Mouse (Mus musculus): ENCODE measurements around the gene Ahctf1. TPM values are rescaled to one million over a fixed set of nuclear protein-coding genes. Genes with fewer than 3 reads are reported as not detected.
A peak's percentile ranks its signal among the peaks of the same experiment; 100 is the strongest.
"Not testable (repeated sequence)": the region's sequence is repeated elsewhere in the genome, so short reads cannot be mapped to it uniquely, and the experiment has no call there.

Ahctf1 gene
- 10 to 100 TPM; 19.4 to 21.8 TPM for total RNA-seq (2021)

DNA sequence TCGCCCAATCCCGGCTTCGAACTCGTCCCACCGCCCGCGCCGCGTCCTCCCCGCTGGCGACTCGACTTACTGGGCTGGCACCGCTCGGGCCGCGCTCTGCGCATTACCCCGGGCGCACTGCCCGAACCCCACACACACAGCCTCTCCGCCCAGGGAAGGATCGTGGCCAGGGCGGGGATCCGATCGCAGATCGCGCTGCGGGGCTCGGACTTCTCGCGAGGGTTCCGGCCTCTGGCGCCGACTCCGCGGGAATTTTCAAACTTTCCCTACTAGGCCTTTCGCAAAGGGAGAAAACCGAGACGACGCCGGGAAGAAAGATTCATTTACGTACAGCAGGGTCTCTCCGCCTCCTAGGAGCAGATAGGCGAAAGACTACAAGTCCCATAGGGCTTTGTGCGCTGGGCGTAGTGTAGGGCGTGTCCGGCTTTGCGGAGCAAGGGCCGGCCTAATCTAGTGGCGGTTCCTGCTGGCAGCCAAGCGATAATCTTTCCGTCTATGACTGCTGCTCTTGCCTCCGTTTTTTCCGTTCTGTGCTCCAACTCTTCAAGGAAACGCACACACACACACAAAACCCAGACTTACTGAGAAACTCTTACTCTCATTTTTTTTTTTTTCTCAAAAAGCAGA is at the start of gene Ahctf1:
Ahctf1 (minus strand) TSS at position 168 of the 627 bp plus-strand sequence.
- peak; percentile 98 to 99 for DNase-seq
- intact Hi-C loops (cut with DNase I): loop anchor here (2.0 to 10.0 kb wide), 2 partner anchors 41 to 259 kb away; partner anchors contain the start of genes Cnst and Tfb2m

DNA sequence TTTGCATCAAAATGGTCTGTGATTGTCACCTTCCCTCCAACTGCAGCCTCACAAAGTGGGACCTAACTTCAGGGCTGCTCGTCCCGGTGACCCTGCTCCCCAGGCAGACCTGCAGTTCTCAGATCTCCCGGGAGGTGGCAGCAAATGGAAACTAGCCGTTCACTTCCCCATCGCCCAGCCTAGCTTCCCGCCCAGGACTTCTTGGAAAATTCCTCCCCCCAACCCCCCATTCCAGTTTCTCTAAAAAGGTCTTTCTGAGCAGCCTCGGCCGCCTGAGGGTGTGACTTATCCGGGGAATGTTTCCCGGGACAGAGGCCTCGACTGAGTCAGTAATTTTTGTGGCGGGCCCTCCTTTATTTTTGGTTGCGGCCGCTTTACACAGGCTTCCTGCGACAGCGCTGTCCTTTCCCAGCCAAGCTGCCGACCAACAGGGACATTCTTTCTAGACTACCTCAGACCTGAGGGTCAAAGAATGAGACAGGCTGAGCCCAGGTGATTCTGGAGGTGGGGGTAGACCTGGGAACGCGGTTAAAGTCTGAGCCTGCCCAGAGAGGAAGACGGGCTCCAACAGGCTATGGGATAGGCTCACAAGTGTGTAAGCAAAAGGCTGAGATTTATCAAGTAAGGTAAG is 44.4 kb upstream of the Ahctf1 start:
- intact Hi-C loops (cut with DNase I): loop anchor here (10.0 kb wide), 1 partner anchor 203 kb away; no protein-coding TSS in a partner anchor
- peak; percentile 92 to 97 for DNase-seq

DNA sequence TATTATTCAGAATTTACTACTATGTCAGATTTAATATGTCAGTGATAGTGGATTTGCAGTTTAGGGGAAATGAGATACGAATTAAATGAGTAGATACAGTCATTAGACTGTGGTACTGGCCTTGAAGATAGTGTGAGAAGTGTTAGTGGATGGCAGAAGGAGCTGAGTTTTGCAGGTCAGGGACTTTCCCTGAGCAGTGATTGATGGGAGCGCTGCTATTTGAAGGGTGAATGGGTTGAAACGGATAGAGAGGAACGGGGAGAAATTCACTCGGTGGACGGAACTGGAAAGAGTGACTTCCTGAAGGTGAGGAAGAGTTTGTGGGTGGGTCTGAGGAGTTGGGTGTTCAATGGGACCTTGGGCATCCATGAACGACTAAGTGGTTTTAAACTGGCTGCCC is 43.7 kb upstream of the Ahctf1 start:
- DNase-seq: no peak
- intact Hi-C loops (cut with DNase I): loop anchor here (10.0 kb wide), 1 partner anchor 202 kb away; no protein-coding TSS in a partner anchor

DNA sequence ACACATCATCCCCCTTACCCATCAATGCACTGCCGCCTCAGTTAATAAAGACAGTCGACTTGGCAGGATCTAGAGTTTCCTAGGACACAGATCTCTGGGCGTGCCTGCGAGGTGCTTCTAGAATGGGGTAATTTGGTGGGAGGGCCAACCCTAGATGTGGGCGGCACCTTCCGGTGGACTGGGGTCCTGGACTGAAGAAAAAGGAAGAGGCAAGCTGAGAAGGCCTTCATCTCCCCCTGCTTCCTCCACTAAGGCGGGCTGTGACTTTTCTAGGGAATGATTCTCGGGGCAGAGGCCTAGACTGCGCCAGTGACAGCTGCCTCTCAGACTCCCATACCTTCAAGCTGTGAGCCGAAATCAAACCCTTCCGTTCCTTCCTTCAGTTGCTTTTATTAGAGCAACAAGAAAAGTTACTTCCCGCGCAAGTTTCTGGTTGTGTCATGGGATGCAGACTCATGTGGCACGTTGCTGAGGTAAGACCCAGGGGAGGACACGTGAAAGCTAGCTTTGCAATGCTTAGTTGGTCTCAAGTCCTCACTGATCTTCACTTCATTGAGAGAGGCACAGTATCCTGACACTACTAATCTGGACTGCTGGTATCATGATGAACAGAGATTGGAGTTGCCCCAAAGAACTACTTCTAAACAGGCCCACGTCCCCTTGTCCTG is 42.5 kb upstream of the Ahctf1 start:
- DNase-seq: no peak
- intact Hi-C loops (cut with DNase I): loop anchor here (2.0 to 10.0 kb wide), 2 partner anchors 41 to 201 kb away; no protein-coding TSS in a partner anchor

DNA sequence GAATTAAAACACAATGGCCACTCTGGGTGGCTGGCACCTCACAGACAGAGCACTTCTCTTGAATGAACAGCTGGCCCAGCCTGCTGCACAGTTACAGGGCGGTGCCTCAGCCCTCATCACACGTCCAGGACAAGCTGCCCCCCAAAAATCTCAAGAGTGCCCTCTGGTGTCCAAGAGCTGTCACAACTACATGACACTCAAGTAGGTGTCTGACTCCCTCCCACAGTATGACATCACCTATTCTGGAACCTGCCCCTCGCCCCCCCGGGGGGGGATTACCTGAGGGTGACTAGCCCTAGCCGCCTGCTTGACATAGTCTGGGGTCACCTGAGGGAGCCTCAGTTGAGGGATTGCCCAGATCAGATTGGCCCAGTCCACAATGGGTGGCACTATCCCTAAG is 41.4 kb upstream of the Ahctf1 start:
- DNase-seq: peak; percentile 73
- intact Hi-C loops (cut with DNase I): loop anchor here (2.0 to 10.0 kb wide), 2 partner anchors 40 to 200 kb away; no protein-coding TSS in a partner anchor

DNA sequence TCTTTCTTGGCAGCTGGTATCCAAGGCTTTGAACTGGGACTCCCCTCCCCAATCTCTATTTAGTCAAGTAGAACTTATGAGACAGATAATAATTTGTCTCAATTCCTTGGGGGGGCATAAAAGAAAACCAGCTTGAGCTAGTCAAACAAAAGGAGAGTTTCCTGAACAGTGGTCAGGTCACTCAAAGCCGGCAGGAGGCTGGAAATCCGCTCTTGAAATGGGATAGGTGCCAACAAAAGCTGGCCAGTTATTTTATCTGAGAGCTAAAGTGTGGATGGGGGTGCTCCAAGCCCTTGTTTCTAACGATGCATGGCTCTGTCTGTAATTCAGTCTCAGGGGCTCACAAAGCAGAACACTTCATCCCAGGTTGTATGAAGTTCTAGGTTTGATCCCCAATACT is 40.5 kb upstream of the Ahctf1 start:
- intact Hi-C loops (cut with DNase I): loop anchor here (2.0 to 10.0 kb wide), 2 partner anchors 39 to 199 kb away; no protein-coding TSS in a partner anchor
- DNase-seq: no peak

DNA sequence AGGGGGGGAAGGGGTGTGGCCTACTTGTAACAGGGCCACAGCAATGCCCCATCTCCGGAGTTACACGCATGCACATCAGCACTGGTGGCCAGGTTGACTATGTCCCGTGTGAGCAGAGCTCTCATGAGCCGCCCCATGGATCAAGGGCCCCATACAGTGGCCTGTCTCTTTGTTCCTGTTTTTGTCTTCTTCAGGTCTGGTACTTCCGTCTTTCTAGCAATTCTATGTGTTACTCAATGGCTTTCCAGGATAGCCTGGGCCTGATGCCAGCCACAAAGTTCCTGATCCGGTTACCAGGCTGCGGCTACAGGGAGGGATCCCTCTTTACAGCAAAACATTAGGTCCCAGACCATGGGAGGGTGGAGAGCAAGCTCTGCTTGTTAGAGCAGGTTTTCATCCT is 39.1 kb upstream of the Ahctf1 start:
- intact Hi-C loops (cut with DNase I): loop anchor here (10.0 kb wide), 1 partner anchor 198 kb away; no protein-coding TSS in a partner anchor

DNA sequence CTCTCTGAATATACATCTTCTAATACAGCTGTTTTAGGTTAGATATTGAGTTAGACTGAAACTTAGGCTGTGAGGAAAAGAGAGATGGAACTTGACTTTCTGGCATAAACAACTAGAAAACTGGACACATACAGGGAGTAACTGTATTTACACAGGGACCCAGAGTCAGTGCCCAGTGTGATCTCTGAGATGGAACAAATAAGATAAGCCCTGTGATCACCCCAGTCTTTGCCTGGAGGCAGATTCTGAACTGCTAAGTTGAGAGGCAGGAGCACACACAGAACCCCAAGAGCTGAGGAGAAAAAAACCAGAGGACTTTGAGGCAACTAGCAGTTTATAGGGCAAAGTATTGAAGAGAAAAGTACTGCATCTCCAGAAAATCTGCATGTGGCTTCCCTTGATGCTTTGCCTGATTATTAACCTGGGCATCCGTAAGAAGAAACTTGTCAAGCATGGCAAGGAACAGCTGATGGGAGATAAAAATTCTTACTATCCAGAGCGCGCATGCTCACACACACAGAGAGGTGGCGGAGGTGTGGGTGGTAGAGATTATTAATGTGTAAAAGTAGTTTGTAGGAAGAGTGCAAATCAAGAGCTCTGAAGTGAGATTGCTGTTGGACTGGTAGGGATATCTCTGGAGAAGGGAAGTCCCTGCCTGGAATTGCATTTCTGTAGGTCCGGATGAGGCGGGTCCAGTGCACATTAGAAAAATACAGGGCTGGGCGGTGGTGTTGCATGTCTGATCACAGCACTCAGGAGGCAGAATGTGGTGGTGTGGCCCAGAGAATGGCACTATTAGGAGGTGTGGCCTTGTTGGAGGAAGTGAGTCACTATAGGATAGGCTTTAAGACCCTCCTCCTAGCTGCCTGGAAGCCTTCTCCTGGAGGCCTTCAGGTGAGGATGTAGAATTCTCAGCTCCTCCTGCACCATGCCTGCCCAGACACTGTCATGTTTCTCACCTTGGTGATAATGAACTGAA is 33.2 kb upstream of the Ahctf1 start:
- DNase-seq: no peak
- intact Hi-C loops (cut with DNase I): no loop called here

More for the DNA sequence above, 39.1 kb upstream of the Ahctf1 start:
- peak; percentile 40 to 56 for DNase-seq

DNA sequence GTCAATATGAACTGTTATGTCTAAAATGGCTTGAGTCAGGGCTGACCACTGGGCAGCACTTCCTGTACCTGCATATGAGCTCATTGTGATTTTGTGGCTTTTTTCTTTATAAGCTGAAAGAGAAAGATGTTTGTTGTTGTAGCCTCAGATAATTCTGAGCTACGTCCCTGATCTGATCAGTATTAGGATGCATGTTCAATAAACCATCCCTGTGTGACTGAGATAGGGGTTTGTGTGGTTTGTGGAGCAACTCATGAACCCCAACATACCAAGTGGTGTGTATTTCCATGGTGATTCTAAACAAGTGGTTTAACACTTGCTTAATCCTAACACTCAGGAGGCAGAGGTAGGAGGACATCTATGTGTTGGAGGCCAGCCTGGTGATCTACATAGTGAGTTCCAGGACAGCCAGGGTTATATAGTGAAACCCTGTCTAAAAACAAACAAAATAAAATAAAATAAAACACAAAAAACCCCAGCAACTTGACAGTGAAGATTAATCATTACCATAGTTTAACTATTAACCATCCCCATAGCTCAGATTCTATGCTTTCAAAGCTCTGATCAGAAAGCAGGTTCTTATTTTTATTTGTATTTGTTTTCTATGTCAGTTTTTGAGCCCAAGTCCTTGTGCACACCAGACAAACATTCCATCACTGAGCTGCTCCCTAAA is 32.4 kb upstream of the Ahctf1 start:
- DNase-seq: no peak
- intact Hi-C loops (cut with DNase I): no loop called here

DNA sequence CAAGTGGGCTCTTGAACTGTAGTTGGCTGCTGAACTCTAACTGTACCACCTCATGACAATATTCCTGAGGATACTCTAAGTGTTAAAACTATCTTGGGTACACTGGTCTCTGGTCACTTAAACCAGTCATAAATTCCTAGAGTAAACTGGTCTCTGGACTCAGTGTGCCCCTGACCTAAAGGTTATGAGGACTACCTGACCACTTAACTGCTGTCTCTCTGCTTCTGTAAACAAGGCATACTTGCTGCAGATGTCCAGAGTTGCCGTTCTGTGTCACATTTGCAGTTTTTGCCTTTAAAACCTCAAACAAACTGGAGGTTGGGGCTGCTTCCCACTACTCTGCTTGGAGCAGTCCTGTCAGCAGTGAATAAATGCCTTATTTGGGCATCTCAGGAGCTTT is 30.1 kb upstream of the Ahctf1 start:
- intact Hi-C loops (cut with DNase I): no loop called here
- no peak for DNase-seq

DNA sequence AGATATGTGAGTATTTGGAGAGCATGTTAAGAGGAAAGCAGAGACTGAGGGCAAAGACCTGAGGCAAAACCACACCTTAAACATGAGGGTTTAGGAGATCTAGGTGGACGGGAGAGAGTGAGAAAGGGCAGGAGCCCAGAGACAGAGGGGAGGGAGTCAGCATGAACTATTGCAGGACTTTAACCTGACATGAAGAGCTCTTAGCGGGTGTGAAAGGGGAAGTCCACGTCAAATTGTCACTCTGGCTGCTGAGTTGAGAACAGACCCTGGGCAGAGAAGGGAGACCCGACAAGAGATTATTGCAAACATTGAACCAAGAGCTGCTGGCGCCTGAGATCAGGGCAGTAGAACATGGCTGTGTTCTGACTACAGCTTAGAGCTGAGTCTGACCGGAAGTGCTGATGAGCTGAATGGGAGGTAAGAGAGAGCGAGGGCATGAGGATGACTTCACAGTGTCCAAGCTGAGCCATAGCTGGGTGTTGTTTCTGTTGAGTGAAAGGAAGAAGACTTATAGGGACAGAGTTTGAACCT is 29.3 kb upstream of the Ahctf1 start:
- intact Hi-C loops (cut with DNase I): no loop called here

DNA sequence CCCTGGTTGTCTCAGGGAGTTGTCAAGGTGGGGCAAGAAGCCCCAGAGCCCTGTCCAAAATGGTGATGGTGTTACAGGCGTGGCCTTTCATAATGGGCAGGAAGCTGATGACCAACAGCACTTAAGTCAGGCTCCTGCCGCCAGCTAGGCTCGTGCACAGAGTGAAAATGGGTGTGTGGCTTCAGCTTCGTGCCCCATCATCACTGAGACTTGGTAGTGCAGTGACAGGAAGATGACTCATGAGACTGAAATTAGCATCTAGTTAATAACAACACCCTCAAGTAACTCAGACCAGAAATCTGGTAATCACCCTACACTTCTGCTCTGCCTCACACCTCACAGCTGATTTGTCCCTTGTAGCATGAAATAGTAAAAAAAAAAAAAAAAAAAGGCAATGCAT is 25.4 kb upstream of the Ahctf1 start:
- no peak for DNase-seq
- intact Hi-C loops (cut with DNase I): no loop called here

More for the DNA sequence above, 29.3 kb upstream of the Ahctf1 start:
- DNase-seq: no peak

DNA sequence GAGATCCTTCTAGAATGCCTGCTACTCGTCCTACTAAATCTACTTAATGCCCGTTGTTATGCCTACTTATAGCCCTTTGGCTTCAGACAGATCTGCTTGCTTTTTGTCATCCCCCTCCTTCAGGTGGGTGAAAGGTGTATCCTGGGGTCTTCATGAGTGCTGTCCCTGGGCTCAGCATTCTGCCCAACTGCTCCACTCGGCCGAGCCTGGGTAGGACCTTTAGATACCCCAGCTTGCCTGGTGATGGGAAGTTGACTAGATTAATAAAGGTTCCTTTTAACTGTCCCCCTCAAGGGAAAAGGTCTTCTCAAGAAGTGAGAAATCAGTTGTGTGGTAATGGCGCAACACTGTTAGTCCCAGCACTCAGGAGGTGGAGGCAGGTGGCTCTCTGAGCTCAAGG is 24.6 kb upstream of the Ahctf1 start:
- intact Hi-C loops (cut with DNase I): no loop called here

DNA sequence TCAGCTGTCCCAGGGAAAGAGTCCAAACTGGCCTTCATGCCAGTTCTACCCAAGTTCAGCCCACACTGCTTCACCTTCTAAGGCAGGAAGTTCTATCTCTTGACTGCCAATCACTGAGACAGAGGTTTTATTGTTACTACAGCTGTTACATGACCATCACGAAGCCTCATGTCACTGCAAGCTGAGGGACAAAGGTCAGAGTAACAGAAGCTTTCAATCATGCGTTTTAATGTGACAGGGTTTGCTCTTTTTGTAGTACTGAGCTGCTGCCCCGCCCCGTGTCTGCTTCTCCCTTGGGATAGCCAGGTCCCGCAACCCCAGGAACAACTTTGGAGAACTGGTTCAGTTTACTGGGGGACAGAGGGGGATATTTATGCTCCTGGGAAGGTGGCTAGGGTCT is 21.1 kb upstream of the Ahctf1 start:
- intact Hi-C loops (cut with DNase I): no loop called here
- DNase-seq: no peak

More for the DNA sequence above, 24.6 kb upstream of the Ahctf1 start:
- DNase-seq: no peak

DNA sequence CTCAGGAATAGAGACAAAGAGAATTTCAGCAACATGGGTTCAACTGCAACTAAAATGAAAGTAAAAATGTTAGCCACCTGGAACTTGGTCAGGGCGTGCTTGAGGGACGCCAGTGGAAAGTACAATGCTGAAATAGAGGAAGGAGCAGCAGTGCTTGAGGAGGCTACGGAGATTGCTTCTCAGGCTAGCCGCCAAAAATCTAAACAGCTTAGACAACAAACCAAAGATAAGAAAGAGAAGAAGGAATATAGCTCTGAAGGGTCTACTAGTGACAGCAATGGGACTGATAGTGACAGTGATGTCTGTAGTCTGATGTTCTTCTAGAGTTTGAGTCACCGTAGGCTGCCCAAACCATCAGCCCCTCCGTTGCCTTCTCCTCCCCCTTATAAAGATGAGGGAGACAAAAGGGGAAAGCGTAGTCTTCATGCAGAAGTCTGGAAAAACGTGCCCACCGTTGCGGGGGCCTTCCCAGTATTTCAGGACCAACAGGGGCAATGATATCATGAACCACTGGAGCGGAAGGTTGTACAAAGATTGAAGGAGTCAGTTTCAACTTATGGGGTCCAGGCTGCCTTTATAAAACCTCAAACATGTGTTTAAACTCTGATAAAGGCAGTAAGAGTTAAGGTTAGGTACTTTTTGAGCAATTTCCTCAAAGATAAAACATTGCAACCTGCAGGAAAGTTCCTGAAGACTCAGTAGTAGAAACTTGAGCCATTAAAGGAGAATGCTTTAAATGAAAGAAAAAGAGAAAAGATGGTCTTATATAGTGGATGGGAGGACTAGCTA is 15.2 kb upstream of the Ahctf1 start:
- DNase-seq; intact Hi-C loops (cut with DNase I): not testable (repeated sequence)

DNA sequence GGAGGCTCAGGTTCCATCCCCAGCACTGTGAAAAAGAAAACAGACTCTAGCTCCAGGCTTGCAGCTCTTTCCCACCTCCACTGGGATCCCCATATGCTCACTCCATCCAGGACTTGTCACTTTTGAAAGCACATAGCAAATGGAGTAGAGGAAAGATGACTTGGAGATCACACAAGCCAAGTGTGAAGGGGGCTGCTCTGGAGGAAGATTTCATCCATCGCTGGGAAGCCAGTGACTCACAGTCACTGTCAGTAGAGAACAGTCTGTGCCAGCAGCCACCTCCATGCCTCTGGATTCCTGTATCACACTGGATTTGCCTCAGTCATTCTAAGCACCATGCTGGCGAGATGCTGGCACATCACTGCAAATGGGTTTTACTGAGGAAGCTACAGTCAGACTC is 11.1 kb upstream of the Ahctf1 start:
- no peak for DNase-seq
- intact Hi-C loops (cut with DNase I): no loop called here

DNA sequence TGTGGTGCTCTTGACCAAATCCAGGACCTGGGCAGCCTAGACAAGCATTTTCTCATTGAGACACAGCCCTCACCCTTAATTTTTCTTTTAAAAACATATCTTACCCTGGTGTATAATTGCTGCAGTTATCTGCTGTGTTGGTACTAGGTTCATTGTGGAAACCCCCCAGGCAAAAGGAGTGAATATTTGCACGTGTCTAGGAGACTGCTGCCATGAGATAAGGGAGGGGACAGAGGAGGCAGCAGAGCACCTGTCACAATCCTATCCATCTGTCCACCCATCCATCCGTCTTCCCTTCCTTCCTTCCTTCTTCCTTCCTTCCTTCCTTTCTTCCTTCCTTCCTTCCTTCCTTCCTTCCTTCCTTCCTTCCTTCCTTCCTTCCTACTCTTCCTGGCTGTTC is 9.9 kb upstream of the Ahctf1 start:
- intact Hi-C loops (cut with DNase I): no loop called here

DNA sequence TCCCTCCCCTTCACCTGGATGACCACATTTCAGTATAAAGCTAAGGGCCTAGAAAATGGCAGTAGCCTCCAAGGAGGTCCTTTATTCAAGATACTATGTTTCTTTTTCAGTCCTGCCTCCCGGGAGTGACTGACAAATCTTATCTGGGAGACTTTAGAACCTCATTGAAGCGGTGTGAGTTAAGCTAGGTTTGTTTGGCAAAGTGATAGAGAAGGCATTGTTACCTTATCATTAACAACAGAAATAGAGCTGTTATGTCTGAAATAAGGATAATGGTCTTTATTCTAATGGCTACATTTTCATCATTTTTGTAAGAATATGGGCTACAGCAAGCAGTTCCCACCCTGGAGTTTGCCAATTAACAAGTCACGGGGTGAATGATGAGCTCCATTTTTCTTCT is 4.8 kb upstream of the Ahctf1 start:
- DNase-seq: no peak
- intact Hi-C loops (cut with DNase I): loop anchor here (10.0 kb wide), 1 partner anchor 263 kb away; the partner anchor contains the start of genes Cnst and Tfb2m

More for the DNA sequence above, 9.9 kb upstream of the Ahctf1 start:
- no peak for DNase-seq
